Mouse (Mus musculus): ENCODE data around the gene Neil3.
"Not testable (repeated sequence)": the region's sequence is repeated elsewhere in the genome, so short reads cannot be mapped to it uniquely, and the experiment has no call there.

Neil3 gene

DNA sequence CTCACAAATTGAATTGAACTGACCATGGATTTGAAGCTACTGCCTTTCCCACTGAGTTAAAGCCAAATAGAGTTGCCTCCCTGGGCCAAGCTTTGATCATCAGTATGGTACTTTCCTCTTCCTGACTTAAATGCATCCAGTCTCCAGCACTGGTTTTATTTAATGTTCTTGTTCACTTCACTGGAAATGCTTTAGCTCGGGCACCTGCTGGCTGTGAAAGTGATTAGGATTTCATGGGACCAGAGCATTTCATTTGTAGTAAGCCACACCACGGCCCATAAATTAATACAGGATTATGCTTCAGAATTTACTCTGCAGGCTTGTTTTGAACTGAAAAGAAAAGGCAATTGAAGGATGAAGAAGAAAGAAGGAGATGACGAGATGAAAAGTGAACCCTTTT is 100.8 kb downstream of the Neil3 start:
- not testable (repeated sequence) for DNase-seq (ENCODE audit: extremely low spot score)

Data from embryo, embryonic 9.5 days (tissue).